Mouse (Mus musculus): ENCODE measurements around the gene Gpm6b.

Gene Gpm6b

GRCm38 (mm10) chrX:166238831-166239460, at the start of gene Gpm6b:
Gpm6b (plus strand) TSS chrX:166238911.
- in situ Hi-C loops (cut with MboI; ENCODE audit: low pct_unique_long_range_greater_than_20kb in 1 of 2, low sequenced_read_pairs in 2 of 2, unreplicated experiment in 1 of 2): no loop called here

GRCm38 (mm10) chrX:166196327-166196726, 42.4 kb upstream of the Gpm6b start:
- in situ Hi-C loops (cut with MboI; ENCODE audit: low pct_unique_long_range_greater_than_20kb in 1 of 2, low sequenced_read_pairs in 2 of 2, unreplicated experiment in 1 of 2): no loop called here

- in situ Hi-C loops (cut with MboI; ENCODE audit: low pct_unique_long_range_greater_than_20kb in 1 of 2, low sequenced_read_pairs in 2 of 2, unreplicated experiment in 1 of 2): no loop called here
Observed at GRCm38 (mm10) chrX:166198266-166198665, 40.4 kb upstream of the Gpm6b start.

- in situ Hi-C loops (cut with MboI; ENCODE audit: low pct_unique_long_range_greater_than_20kb in 1 of 2, low sequenced_read_pairs in 2 of 2, unreplicated experiment in 1 of 2): no loop called here
Observed at GRCm38 (mm10) chrX:166199812-166200211, 38.9 kb upstream of the Gpm6b start.

GRCm38 (mm10) chrX:166214576-166214975, 24.1 kb upstream of the Gpm6b start:
- in situ Hi-C loops (cut with MboI; ENCODE audit: low pct_unique_long_range_greater_than_20kb in 1 of 2, low sequenced_read_pairs in 2 of 2, unreplicated experiment in 1 of 2): no loop called here

- in situ Hi-C loops (cut with MboI; ENCODE audit: low pct_unique_long_range_greater_than_20kb in 1 of 2, low sequenced_read_pairs in 2 of 2, unreplicated experiment in 1 of 2): no loop called here
Observed at GRCm38 (mm10) chrX:166216248-166216647, 22.5 kb upstream of the Gpm6b start.

- in situ Hi-C loops (cut with MboI; ENCODE audit: low pct_unique_long_range_greater_than_20kb in 1 of 2, low sequenced_read_pairs in 2 of 2, unreplicated experiment in 1 of 2): no loop called here
Observed at GRCm38 (mm10) chrX:166216720-166217119, 22.0 kb upstream of the Gpm6b start.

GRCm38 (mm10) chrX:166219331-166219730, 19.4 kb upstream of the Gpm6b start:
- in situ Hi-C loops (cut with MboI; ENCODE audit: low pct_unique_long_range_greater_than_20kb in 1 of 2, low sequenced_read_pairs in 2 of 2, unreplicated experiment in 1 of 2): no loop called here

GRCm38 (mm10) chrX:166226856-166227255, 11.9 kb upstream of the Gpm6b start:
- in situ Hi-C loops (cut with MboI; ENCODE audit: low pct_unique_long_range_greater_than_20kb in 1 of 2, low sequenced_read_pairs in 2 of 2, unreplicated experiment in 1 of 2): no loop called here

GRCm38 (mm10) chrX:166229750-166230149, 9.0 kb upstream of the Gpm6b start:
- in situ Hi-C loops (cut with MboI; ENCODE audit: low pct_unique_long_range_greater_than_20kb in 1 of 2, low sequenced_read_pairs in 2 of 2, unreplicated experiment in 1 of 2): no loop called here

GRCm38 (mm10) chrX:166230515-166231267, 8.0 kb upstream of the Gpm6b start:
- in situ Hi-C loops (cut with MboI; ENCODE audit: low pct_unique_long_range_greater_than_20kb in 1 of 2, low sequenced_read_pairs in 2 of 2, unreplicated experiment in 1 of 2): no loop called here

- in situ Hi-C loops (cut with MboI; ENCODE audit: low pct_unique_long_range_greater_than_20kb in 1 of 2, low sequenced_read_pairs in 2 of 2, unreplicated experiment in 1 of 2): no loop called here
Observed at GRCm38 (mm10) chrX:166236131-166236530, 2.6 kb upstream of the Gpm6b start.

- in situ Hi-C loops (cut with MboI; ENCODE audit: low pct_unique_long_range_greater_than_20kb in 1 of 2, low sequenced_read_pairs in 2 of 2, unreplicated experiment in 1 of 2): no loop called here
Observed at GRCm38 (mm10) chrX:166239520-166239919, 809 bp downstream of the Gpm6b start.

- in situ Hi-C loops (cut with MboI; ENCODE audit: low pct_unique_long_range_greater_than_20kb in 1 of 2, low sequenced_read_pairs in 2 of 2, unreplicated experiment in 1 of 2): no loop called here
Observed at GRCm38 (mm10) chrX:166240751-166241150, 2.0 kb downstream of the Gpm6b start.

GRCm38 (mm10) chrX:166243261-166243885, 4.7 kb downstream of the Gpm6b start:
- in situ Hi-C loops (cut with MboI; ENCODE audit: low pct_unique_long_range_greater_than_20kb in 1 of 2, low sequenced_read_pairs in 2 of 2, unreplicated experiment in 1 of 2): no loop called here

- in situ Hi-C loops (cut with MboI; ENCODE audit: low pct_unique_long_range_greater_than_20kb in 1 of 2, low sequenced_read_pairs in 2 of 2, unreplicated experiment in 1 of 2): no loop called here
Observed at GRCm38 (mm10) chrX:166271489-166271888, 32.8 kb downstream of the Gpm6b start.

- in situ Hi-C loops (cut with MboI; ENCODE audit: low pct_unique_long_range_greater_than_20kb in 1 of 2, low sequenced_read_pairs in 2 of 2, unreplicated experiment in 1 of 2): no loop called here
Observed at GRCm38 (mm10) chrX:166272646-166273045, 33.9 kb downstream of the Gpm6b start.

- in situ Hi-C loops (cut with MboI; ENCODE audit: low pct_unique_long_range_greater_than_20kb in 1 of 2, low sequenced_read_pairs in 2 of 2, unreplicated experiment in 1 of 2): no loop called here
Observed at GRCm38 (mm10) chrX:166279861-166280260, 41.1 kb downstream of the Gpm6b start.

- in situ Hi-C loops (cut with MboI; ENCODE audit: low pct_unique_long_range_greater_than_20kb in 1 of 2, low sequenced_read_pairs in 2 of 2, unreplicated experiment in 1 of 2): no loop called here
Observed at GRCm38 (mm10) chrX:166286760-166287483, 48.2 kb downstream of the Gpm6b start.

All from mouse embryonic stem cell (cell line).